Mouse (Mus musculus): ENCODE data around the gene Psma7.

- TF ChIP-seq CTCF (IDR thresholded peaks at IDR 0.05; ENCODE audit: borderline replicate concordance, insufficient read depth, low read depth, low read length) (no peak), POLR2A (IDR thresholded peaks at IDR 0.05; ENCODE audit: borderline replicate concordance, insufficient read depth, low read length) (no peak)
Measured at GRCm38 (mm10) chr2:180090285-180090684, 48.1 kb upstream of the Psma7 start.

Data from cerebellum, adult 2 months (tissue).